Mouse (Mus musculus) neural tube, embryonic 11.5 days (tissue): ENCODE measurements around the gene Caml. TPM values are rescaled to one million over a fixed set of nuclear protein-coding genes. Genes with fewer than 3 reads are reported as not detected.
"Not testable (repeated sequence)": the region's sequence is repeated elsewhere in the genome, so short reads cannot be mapped to it uniquely, and the experiment has no call there.

Experiments used
- ATAC-seq: fragments of 200-750 bp; cut with Nextera tagmentation; 2 replicates; pipeline ENCODE4 v1.8.0; 2017; ENCODE audit warnings: moderate number of reproducible peaks, mild to moderate bottlenecking, moderate TSS enrichment, moderate library complexity; ENCODE audit not compliant: insufficient read depth, low FRiP score, low TSS enrichment
- DNase-seq: peaks from one replicate; pipeline ENCODE4 v3.0.0-alpha.2; 2015; ENCODE audit warnings: low spot score
- H3K27ac ChIP-seq: fragments of 300-500 bp; sonication (generic); 2 replicates; pipeline ENCODE4 v1.5.1; 2014; ENCODE audit warnings: low read depth, mild to moderate bottlenecking, low read length
- H3K27me3 ChIP-seq: fragments of 300-500 bp; sonication (generic); 2 replicates; pipeline ENCODE4 v1.6.1; 2014; ENCODE audit warnings: mild to moderate bottlenecking, low read length, mixed read lengths; ENCODE audit not compliant: control insufficient read depth, insufficient read depth
- H3K36me3 ChIP-seq: fragments of 300-500 bp; sonication (generic); 2 replicates; pipeline ENCODE4 v1.6.1; 2014; ENCODE audit warnings: mild to moderate bottlenecking, low read length, moderate library complexity, mixed read lengths; ENCODE audit not compliant: control insufficient read depth, insufficient read depth
- H3K4me1 ChIP-seq: fragments of 300-500 bp; sonication (generic); 2 replicates; pipeline ENCODE4 v1.6.1; 2014; ENCODE audit warnings: low read length, mixed read lengths; ENCODE audit not compliant: control insufficient read depth, insufficient read depth
- H3K4me2 ChIP-seq: fragments of 300-500 bp; sonication (generic); 2 replicates; pipeline ENCODE4 v1.6.1; 2014; ENCODE audit warnings: low read depth, mild to moderate bottlenecking, moderate library complexity
- H3K4me3 ChIP-seq: fragments of 300-500 bp; sonication (generic); 2 replicates; pipeline ENCODE4 v1.5.1; 2014; ENCODE audit warnings: low read depth, low read length
- H3K9ac ChIP-seq: fragments of 300-500 bp; sonication (generic); 2 replicates; pipeline ENCODE4 v1.6.1; 2014; ENCODE audit warnings: mild to moderate bottlenecking, low read length
- H3K9me3 ChIP-seq: fragments of 300-500 bp; sonication (generic); 2 replicates; pipeline ENCODE4 v1.6.1; 2016; ENCODE audit warnings: low read length; ENCODE audit not compliant: control insufficient read depth
- WGBS: fragments of 180-500 bp; shearing (Covaris S2); extraction: QIAGEN DNeasy Blood & Tissue Kit; methylation state at CpG from one replicate; pipeline ENCODE4 v1.1.7; 2014; 5-methylcytosine and 5-hydroxymethylcytosine counted together
- polyA plus RNA-seq: library from polyadenylated mRNA; unstranded; fragments of >200 nt; fragmentation: Nextera tagmentation; extraction: Ambion mirVana; gene quantifications from 2 replicates; pipeline ENCODE4 v1.2.1, GENCODE M21; 2014

Gene Caml
- polyA plus RNA-seq, 1 experiment from 2014 or later: 68.0 TPM

GRCm38 (mm10) chr13:55636185-55636983 lies 13.6 kb downstream of the Caml start:
- Histone ChIP-seq H3K4me2 (peak overlapping the region; percentile 81; the same call in 1 of the 2 replicates), H3K27me3 (no peaks in the 10 kb centered on the region), H3K9me3 (no peaks in the 10 kb centered on the region), H3K4me1 (peaks cover 4% of the 10 kb centered on the region; the same call in 1 of the 2 replicates), H3K27ac (no peak overlapping the region), H3K36me3 (peaks cover 2% of the 10 kb centered on the region; the same call in 1 of the 2 replicates), H3K4me3 (no peak overlapping the region), H3K9ac (no peak overlapping the region)
- 89% methylated on average over 14 of the region's 14 CpGs for WGBS
- ATAC-seq (no peak), DNase-seq (no peak)

- H3K9ac ChIP-seq, H3K4me3 ChIP-seq, H3K4me2 ChIP-seq, H3K4me1 ChIP-seq, H3K27ac ChIP-seq, H3K36me3 ChIP-seq, H3K9me3 ChIP-seq, ATAC-seq, H3K27me3 ChIP-seq: not testable (repeated sequence)
- DNase-seq: peak; percentile 82
- 67% methylated on average over 8 of the region's 8 CpGs for WGBS
These were observed 17.7 kb downstream of the Caml start for GRCm38 (mm10) chr13:55640480-55640879.

DNA sequence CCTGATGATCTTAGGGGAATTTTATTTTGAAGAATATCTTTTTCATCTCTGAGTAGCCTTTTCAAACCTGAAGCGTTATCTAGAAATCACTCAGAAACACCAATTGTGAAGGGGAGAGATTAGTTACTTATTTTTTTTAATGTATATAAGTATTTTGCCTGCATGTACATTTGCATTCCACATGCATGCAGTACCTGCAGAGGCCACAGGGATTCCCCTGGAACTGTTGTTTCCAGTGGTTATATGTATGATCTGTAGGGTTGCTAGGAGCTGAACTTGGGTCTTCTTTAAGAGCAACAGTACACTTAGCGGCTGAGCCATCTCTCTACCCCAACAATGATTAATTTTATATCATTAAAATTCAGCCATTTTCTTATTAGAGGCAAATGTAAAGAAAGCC lies 21.7 kb downstream of the Caml start:
- H3K4me1 ChIP-seq: no peaks in the 10 kb centered on the region
- WGBS: 95% methylated on average over 2 of the region's 2 CpGs
- no peak overlapping the region for H3K9ac ChIP-seq
- no peaks in the 10 kb centered on the region for H3K9me3 ChIP-seq
- no peak overlapping the region for H3K27ac ChIP-seq
- ATAC-seq: no peak
- no peaks in the 10 kb centered on the region for H3K27me3 ChIP-seq
- no peak overlapping the region for H3K4me2 ChIP-seq
- H3K4me3 ChIP-seq: no peak overlapping the region
- DNase-seq: peak; percentile 43
- peaks cover 16% of the 10 kb centered on the region for H3K36me3 ChIP-seq

DNA sequence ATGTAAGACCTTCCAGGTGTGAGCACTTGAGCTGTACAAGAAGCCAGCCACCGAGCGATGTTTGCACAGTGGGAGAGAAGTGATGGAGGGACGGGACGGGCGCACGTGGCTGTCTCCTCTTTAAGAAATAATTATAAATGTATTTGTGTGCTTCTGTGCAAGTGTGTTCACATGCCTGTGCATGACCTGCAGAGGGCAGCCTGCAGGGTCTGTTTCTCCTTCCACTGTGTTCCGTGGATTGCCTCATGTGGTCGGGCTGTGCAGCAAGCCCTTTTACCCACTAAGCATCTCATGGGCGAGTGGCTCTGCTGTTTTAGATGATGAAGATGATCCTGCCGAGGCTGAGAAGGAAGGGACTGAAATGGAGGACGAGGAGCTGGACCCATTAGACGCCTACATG lies 27.3 kb downstream of the Caml start:
- ATAC-seq (no peak), DNase-seq (peak; percentile 20)
- Histone ChIP-seq H3K27ac (no peak overlapping the region), H3K36me3 (peaks cover 37% of the 10 kb centered on the region), H3K4me1 (no peaks in the 10 kb centered on the region), H3K9ac (no peak overlapping the region), H3K4me2 (no peak overlapping the region), H3K27me3 (no peaks in the 10 kb centered on the region), H3K4me3 (no peak overlapping the region), H3K9me3 (no peaks in the 10 kb centered on the region)
- 92% methylated on average over 12 of the region's 12 CpGs for WGBS

DNA sequence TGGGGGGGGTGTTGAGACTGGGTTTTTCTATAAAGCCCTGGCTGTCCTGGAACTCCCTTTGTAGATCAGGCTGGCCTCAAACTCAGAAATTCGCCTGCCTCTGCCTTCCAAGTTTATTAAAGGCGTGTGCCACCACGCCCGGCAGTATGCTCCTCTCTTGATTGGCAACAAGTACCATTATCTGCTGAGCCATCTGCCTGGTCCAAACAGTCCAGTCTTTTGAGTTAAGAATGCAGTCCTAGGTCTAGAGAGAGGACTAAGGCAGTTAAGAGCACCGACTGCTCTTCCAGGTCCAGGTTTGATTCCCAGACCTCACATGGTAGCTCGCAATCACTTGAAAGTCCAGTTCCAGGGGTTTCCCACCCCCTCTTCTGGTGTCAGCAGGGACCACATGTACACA lies 28.2 kb downstream of the Caml start:
- no peak overlapping the region for H3K27ac ChIP-seq
- H3K9me3 ChIP-seq: no peaks in the 10 kb centered on the region
- ATAC-seq (no peak), DNase-seq (no peak)
- no peak overlapping the region for H3K4me2 ChIP-seq
- H3K36me3 ChIP-seq: peaks cover 34% of the 10 kb centered on the region
- no peak overlapping the region for H3K4me3 ChIP-seq
- H3K27me3 ChIP-seq: no peaks in the 10 kb centered on the region
- H3K4me1 ChIP-seq: no peaks in the 10 kb centered on the region
- no peak overlapping the region for H3K9ac ChIP-seq
- 94% methylated on average over 6 of the region's 6 CpGs for WGBS

DNA sequence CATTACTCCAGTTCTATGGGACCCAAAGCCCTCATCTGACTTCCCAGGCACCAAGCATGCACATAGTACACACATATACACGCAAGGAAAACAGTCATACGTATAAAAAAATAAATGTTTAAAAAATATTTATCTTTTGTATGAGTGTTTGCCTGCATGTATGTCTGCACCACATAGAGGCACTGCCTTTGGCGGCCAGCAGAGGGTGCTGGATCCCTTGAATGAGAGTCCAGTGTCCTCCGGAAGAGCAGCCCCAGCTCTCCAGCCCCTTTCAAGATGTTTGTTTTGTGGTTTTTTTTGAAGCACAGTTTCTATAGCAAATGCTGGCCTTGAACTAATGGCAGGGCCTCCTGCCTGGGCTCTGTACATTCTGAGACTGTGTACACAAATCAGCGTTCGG lies 45.7 kb downstream of the Caml start:
- Histone ChIP-seq H3K9me3 (no peaks in the 10 kb centered on the region), H3K4me3 (no peak overlapping the region), H3K27ac (no peak overlapping the region), H3K36me3 (peaks cover 40% of the 10 kb centered on the region), H3K4me1 (no peaks in the 10 kb centered on the region), H3K9ac (no peak overlapping the region), H3K4me2 (no peak overlapping the region), H3K27me3 (no peaks in the 10 kb centered on the region)
- WGBS: 83% methylated on average over 6 of the region's 6 CpGs
- ATAC-seq: no peak
- DNase-seq: peak; percentile 40

DNA sequence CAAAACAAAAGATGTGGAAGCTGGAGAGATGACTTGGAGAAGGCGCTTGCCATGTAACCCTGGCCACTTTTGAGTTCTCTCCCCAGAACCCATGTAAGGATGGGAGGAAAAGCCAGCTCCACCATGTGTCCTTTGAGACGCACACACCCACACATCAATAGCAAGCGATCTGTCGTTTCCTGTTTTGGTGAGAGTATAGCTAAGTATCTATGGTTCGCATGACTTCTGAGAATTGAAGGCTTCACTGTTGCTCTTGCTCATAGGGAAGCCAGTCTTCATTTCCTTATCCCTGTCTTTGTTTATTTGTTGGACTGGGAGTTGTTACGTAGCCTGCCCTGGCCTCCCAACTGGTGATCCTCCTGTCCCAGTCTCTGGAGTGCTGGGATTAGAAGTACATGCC lies 49.9 kb downstream of the Caml start:
- Histone ChIP-seq H3K4me2 (no peak overlapping the region), H3K9me3 (no peaks in the 10 kb centered on the region), H3K27me3 (no peaks in the 10 kb centered on the region), H3K27ac (no peak overlapping the region), H3K4me3 (no peak overlapping the region), H3K9ac (no peak overlapping the region), H3K4me1 (no peaks in the 10 kb centered on the region), H3K36me3 (peaks cover 39% of the 10 kb centered on the region)
- DNase-seq (no peak), ATAC-seq (no peak)
- 95% methylated on average over 6 of the region's 6 CpGs for WGBS

- Histone ChIP-seq H3K27ac (no peak overlapping the region), H3K4me3 (no peak overlapping the region), H3K36me3 (peaks cover 19% of the 10 kb centered on the region), H3K4me2 (no peak overlapping the region), H3K4me1 (no peaks in the 10 kb centered on the region), H3K9ac (no peak overlapping the region), H3K9me3 (no peaks in the 10 kb centered on the region), H3K27me3 (no peaks in the 10 kb centered on the region)
- DNase-seq: no peak
- WGBS: 82% methylated on average over 8 of the region's 8 CpGs
- no peak for ATAC-seq
These were observed 54.6 kb downstream of the Caml start for GRCm38 (mm10) chr13:55677364-55677763.
